Mouse (Mus musculus) embryonic facial prominence, embryonic 11.5 days (tissue): Measurements from ENCODE around the gene Tmcc3. TPM values are rescaled to one million over a fixed set of nuclear protein-coding genes. Genes with fewer than 3 reads are reported as not detected.

Experiments used
- ATAC-seq: fragments of 200-750 bp; cut with Nextera tagmentation; replicated peaks from 2 replicates; pipeline ENCODE4 v1.8.0; 2017; ENCODE audit warnings: low read depth; ENCODE audit not compliant: insufficient number of reproducible peaks, low FRiP score, low TSS enrichment
- DNase-seq: peaks from one replicate; pipeline ENCODE4 v3.0.0-alpha.2; 2015; ENCODE audit warnings: low spot score
- H3K27ac ChIP-seq: fragments of 300-500 bp; sonication (generic); replicated peaks from 2 replicates; pipeline ENCODE4 v1.5.1; 2014; ENCODE audit warnings: mild to moderate bottlenecking, low read depth, low read length, control low read depth
- H3K27me3 ChIP-seq: fragments of 300-500 bp; sonication (generic); 2 replicates; pipeline ENCODE4 v1.6.1; 2014; ENCODE audit warnings: mild to moderate bottlenecking, low read length, moderate library complexity, mixed read lengths; ENCODE audit not compliant: control insufficient read depth, insufficient read depth
- H3K36me3 ChIP-seq: fragments of 300-500 bp; sonication (generic); replicated peaks from 2 replicates; pipeline ENCODE4 v1.6.1; 2014; ENCODE audit warnings: low read depth, mild to moderate bottlenecking, low read length, moderate library complexity, mixed read lengths; ENCODE audit not compliant: control insufficient read depth, insufficient read depth
- H3K4me1 ChIP-seq: fragments of 300-500 bp; sonication (generic); 2 replicates; pipeline ENCODE4 v1.6.1; 2014; ENCODE audit warnings: low read length, mixed read lengths; ENCODE audit not compliant: control insufficient read depth, insufficient read depth
- H3K4me2 ChIP-seq: fragments of 300-500 bp; sonication (generic); 2 replicates; pipeline ENCODE4 v1.6.1; 2014; ENCODE audit warnings: low read depth, mild to moderate bottlenecking, control low read depth, low read length, moderate library complexity
- H3K4me3 ChIP-seq: fragments of 300-500 bp; sonication (generic); 2 replicates; pipeline ENCODE4 v1.5.1; 2014; ENCODE audit warnings: low read depth, low read length, control low read depth
- H3K9ac ChIP-seq: fragments of 300-500 bp; sonication (generic); replicated peaks from 2 replicates; pipeline ENCODE4 v1.6.1; 2014; ENCODE audit warnings: mild to moderate bottlenecking, control low read depth, low read length
- H3K9me3 ChIP-seq: fragments of 300-500 bp; sonication (generic); replicated peaks from 2 replicates; pipeline ENCODE4 v1.6.1; 2016; ENCODE audit warnings: mild to moderate bottlenecking, low read length, inconsistent platforms, mixed read lengths; ENCODE audit not compliant: control insufficient read depth
- WGBS: fragments of 180-500 bp; shearing (Covaris S2); extraction: QIAGEN DNeasy Blood & Tissue Kit; methylation state at CpG from one replicate; pipeline ENCODE4 v1.1.7; 2014; 5-methylcytosine and 5-hydroxymethylcytosine counted together
- polyA plus RNA-seq: library from polyadenylated mRNA; unstranded; fragments of >200 nt; fragmentation: Nextera tagmentation; extraction: Ambion mirVana; gene quantifications from 2 replicates; pipeline ENCODE4 v1.2.1, GENCODE M21; 2014

Tmcc3 gene
- polyA plus RNA-seq, 1 experiment from 2014 or later, result 3.0 TPM

DNA sequence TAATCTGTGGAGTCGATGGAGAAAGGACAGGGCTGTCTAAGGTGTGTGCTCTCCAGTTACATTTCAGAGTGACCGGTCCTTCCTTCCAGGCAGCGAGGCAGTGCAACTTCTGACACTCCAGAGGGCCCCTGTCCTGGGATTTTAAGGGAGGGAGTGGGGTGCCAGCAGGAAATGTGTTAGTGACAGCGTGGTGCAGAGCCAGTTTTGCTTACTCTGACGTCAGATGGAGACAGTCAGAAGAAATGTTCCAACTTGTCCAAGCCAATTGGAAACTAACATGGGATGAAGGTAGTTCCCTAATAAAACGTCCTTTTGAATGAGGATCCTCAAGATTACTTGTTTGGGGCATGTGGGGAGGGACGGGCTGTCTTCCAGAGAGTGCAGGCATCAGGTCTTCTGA, 258.0 kb downstream of the Tmcc3 start:
- no peaks in the 10 kb centered on the region for H3K4me1 ChIP-seq
- WGBS, result 72% methylated on average over 7 of the region's 7 CpGs
- no peak overlapping the region for H3K4me3 ChIP-seq
- no peak overlapping the region for H3K9ac ChIP-seq
- no peaks in the 10 kb centered on the region for H3K27me3 ChIP-seq
- ATAC-seq (no peak), DNase-seq (no peak)
- no peaks in the 10 kb centered on the region for H3K36me3 ChIP-seq
- H3K9me3 ChIP-seq, result no peaks in the 10 kb centered on the region
- no peak overlapping the region for H3K4me2 ChIP-seq
- no peak overlapping the region for H3K27ac ChIP-seq

GRCm38 (mm10) chr10:94571927-94572620, 260.3 kb downstream of the Tmcc3 start:
- H3K9me3 ChIP-seq, result no peaks in the 10 kb centered on the region
- DNase-seq, result no peak
- no peaks in the 10 kb centered on the region for H3K27me3 ChIP-seq
- ATAC-seq, result no peak
- H3K36me3 ChIP-seq, result no peaks in the 10 kb centered on the region
- H3K9ac ChIP-seq, result no peak overlapping the region
- no peak overlapping the region for H3K27ac ChIP-seq
- no peak overlapping the region for H3K4me2 ChIP-seq
- H3K4me3 ChIP-seq, result no peak overlapping the region
- 85% methylated on average over 9 of the region's 9 CpGs for WGBS
- no peaks in the 10 kb centered on the region for H3K4me1 ChIP-seq

DNA sequence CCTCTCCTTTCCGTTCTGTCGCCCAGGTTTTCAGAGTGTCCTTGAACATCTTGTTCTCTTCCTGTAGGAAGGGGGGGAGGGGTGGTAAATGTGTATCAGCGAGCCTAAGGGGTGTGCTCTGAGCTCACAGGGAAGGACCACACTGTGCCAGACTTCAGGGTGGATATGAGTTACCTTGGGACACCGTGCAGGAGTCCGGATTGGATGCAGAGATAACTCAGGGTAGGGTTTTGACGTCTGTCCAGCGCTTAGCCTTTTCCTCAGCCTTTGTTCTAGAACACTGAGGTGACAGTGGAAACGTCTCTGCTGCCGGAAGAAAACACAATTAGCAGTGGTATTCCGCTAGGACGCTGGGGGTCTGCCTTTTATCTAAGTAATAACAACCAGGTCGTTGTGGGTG, 261.0 kb downstream of the Tmcc3 start:
- H3K9me3 ChIP-seq, result no peaks in the 10 kb centered on the region
- ATAC-seq, result no peak
- H3K27me3 ChIP-seq, result no peaks in the 10 kb centered on the region
- H3K9ac ChIP-seq, result no peak overlapping the region
- H3K4me1 ChIP-seq, result no peaks in the 10 kb centered on the region
- no peak for DNase-seq
- H3K27ac ChIP-seq, result no peak overlapping the region
- H3K4me3 ChIP-seq, result no peak overlapping the region
- H3K36me3 ChIP-seq, result no peaks in the 10 kb centered on the region
- 59% methylated on average over 12 of the region's 12 CpGs for WGBS
- H3K4me2 ChIP-seq, result no peak overlapping the region

DNA sequence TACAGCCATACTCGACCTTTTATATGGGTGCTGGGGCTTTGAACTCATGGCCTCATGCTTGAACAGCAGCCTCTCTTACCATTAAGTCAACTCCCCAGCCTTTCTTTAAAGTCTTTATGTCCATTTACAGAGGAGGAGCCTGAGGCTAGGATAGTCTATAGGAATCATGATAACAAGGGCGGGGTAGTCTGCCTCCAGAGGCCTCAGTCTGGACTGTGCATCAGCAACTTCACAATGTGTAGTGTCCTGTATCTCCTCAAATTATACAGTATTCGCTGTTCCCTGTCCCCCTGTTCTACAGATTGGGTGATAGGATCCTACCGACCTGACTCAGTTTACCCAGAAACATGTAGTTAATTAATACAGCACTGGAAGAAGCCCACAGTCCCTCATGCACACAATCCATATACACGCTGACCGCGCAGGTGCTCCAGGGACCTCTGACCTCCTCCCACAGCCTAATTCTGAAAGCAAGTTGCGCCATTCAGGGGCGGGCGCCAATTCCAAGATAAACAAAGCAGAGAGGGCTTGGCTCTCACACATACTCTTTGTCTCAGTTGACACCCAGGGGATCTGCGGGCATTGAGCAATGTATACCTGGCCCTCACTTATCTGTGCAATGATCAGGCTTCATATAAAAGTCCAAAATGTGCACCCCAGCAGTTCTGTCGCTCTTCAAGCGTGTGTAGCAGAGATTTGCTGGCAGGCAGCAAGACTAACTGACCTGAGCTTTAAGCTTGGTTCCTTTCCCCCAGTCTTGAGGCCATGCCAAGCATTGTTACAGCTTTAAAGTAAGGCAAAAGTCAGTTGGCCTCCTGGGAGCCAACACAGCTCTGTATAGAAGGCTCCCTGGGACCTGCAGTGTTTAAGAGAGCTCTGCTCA, 262.9 kb downstream of the Tmcc3 start:
- 0 out of 2 replicates have a peak, but pooled peaks have one; percentile 31 for ATAC-seq
- H3K4me2 ChIP-seq, result no peak overlapping the region

DNA sequence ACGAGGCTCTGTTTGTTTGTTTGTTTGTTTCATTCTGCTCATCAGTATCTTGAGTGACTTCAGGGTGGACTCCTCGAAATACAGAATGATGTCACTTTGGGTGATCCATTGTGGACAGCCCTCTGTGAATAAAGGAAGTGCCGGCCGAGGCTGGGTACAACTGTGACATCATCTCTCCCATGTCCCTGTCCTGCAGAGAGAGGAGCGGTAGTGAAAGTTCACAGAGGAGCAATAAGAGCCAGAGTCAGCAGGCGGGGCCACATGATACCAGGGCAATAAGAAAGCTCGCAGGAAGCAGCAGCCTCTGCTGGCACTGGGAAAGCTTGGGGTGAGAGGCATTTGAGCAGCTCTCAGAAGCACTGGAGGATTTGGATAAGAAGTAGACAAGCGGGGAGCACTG, 264.2 kb downstream of the Tmcc3 start:
- H3K36me3 ChIP-seq, result no peaks in the 10 kb centered on the region
- ATAC-seq (no peak), DNase-seq (no peak)
- no peaks in the 10 kb centered on the region for H3K4me1 ChIP-seq
- no peak overlapping the region for H3K9ac ChIP-seq
- H3K9me3 ChIP-seq, result no peaks in the 10 kb centered on the region
- H3K4me3 ChIP-seq, result no peak overlapping the region
- no peak overlapping the region for H3K27ac ChIP-seq
- H3K27me3 ChIP-seq, result no peaks in the 10 kb centered on the region
- 56% methylated on average over 8 of the region's 8 CpGs for WGBS
- no peak overlapping the region for H3K4me2 ChIP-seq

More for the DNA sequence above, 262.9 kb downstream of the Tmcc3 start:
- Histone ChIP-seq H3K27ac (no peak overlapping the region), H3K4me1 (no peaks in the 10 kb centered on the region), H3K9me3 (no peaks in the 10 kb centered on the region), H3K27me3 (no peaks in the 10 kb centered on the region), H3K4me3 (no peak overlapping the region), H3K36me3 (no peaks in the 10 kb centered on the region), H3K9ac (no peak overlapping the region)
- WGBS, result 73% methylated on average over 13 of the region's 13 CpGs
- DNase-seq, result no peak

- Histone ChIP-seq H3K36me3 (no peaks in the 10 kb centered on the region), H3K9me3 (no peaks in the 10 kb centered on the region), H3K4me2 (no peak overlapping the region), H3K9ac (no peak overlapping the region), H3K27me3 (no peaks in the 10 kb centered on the region), H3K27ac (no peak overlapping the region), H3K4me1 (no peaks in the 10 kb centered on the region), H3K4me3 (no peak overlapping the region)
- WGBS, result 92% methylated on average over 15 of the region's 15 CpGs
- no peak for DNase-seq
- no peak for ATAC-seq
Measured at GRCm38 (mm10) chr10:94578870-94579269, 267.1 kb downstream of the Tmcc3 start.

GRCm38 (mm10) chr10:94581384-94581783, 269.6 kb downstream of the Tmcc3 start:
- H3K9ac ChIP-seq, result no peak overlapping the region
- DNase-seq (no peak), ATAC-seq (no peak)
- H3K9me3 ChIP-seq, result no peaks in the 10 kb centered on the region
- no peak overlapping the region for H3K4me2 ChIP-seq
- WGBS, result 85% methylated on average over 3 of the region's 3 CpGs
- H3K27me3 ChIP-seq, result no peaks in the 10 kb centered on the region
- no peak overlapping the region for H3K4me3 ChIP-seq
- no peaks in the 10 kb centered on the region for H3K4me1 ChIP-seq
- H3K36me3 ChIP-seq, result no peaks in the 10 kb centered on the region
- H3K27ac ChIP-seq, result no peak overlapping the region

GRCm38 (mm10) chr10:94583714-94584113, 272.0 kb downstream of the Tmcc3 start:
- Histone ChIP-seq H3K9me3 (no peaks in the 10 kb centered on the region), H3K27me3 (no peaks in the 10 kb centered on the region), H3K27ac (no peak overlapping the region), H3K4me3 (no peak overlapping the region), H3K36me3 (no peaks in the 10 kb centered on the region), H3K4me2 (no peak overlapping the region), H3K4me1 (no peaks in the 10 kb centered on the region), H3K9ac (no peak overlapping the region)
- WGBS, result 70% methylated on average over 4 of the region's 4 CpGs
- ATAC-seq (no peak), DNase-seq (no peak)
